Mouse (Mus musculus): Measurements from ENCODE around the gene Tas1r1.

GRCm38 (mm10) chr4:152029087-152029486 lies 9.3 kb downstream of the Tas1r1 start:
- TF ChIP-seq CTCF (conservative IDR thresholded peaks at IDR 0.05; ENCODE audit: low read length), result peak; percentile 6; the same call in 1 of the 2 replicates
- TF ChIP-seq POU5F1 (IDR thresholded peaks at IDR 0.05; ENCODE audit: borderline replicate concordance, low read length), result no peak

Data from E14TG2a.4 (cell line).